Mouse (Mus musculus) right cerebral cortex, adult 2 months (tissue): ENCODE results near the gene Cartpt.
"Not testable (repeated sequence)": the region's sequence is repeated elsewhere in the genome, so short reads cannot be mapped to it uniquely, and the experiment has no call there.

Source experiments
- DNase-seq, 2 experiments: peaks; one replicate each; pipeline ENCODE4 v3.0.0; 2021 to 2022; ENCODE audit warnings: low spot score in 2 of 2

Gene Cartpt

DNA sequence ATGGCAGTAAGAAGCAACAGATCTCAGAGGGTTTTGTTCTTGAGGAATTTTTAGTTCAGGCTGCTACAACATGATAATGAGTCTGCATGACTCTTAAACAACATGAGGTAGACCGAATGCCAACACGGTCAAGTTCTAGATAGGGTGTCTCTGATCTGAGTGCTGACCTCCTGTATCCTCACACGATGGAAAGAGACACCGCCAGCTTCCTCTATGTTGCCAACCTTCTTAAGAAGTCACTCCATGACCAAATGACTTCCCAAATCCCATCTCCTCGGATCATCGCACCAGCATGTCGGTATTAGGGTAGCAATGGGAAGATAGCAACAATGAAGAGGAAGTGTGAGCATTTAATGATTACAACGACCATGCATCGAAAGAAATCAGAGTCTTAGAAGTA is 43.6 kb downstream of the Cartpt start:
- DNase-seq = no peak

DNA sequence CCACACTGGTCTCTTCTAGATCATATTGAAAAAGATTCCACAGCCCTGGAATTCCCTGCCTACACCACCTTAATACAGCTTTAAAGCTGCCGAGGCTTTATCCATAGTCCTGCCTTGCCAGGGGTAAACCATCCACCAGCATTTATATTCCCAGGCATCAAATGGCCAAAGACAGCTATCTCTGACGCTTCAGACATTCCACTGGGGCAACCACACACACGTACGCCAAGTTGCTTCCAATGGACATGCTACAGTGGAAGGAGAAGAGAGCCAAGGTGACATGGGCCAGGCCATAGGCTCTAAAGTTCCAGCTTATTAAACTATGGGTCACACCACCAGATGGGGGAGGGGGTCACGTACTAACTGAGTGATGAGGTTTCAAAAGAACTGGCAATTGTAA is 45.7 kb downstream of the Cartpt start:
- DNase-seq = no peak

DNA sequence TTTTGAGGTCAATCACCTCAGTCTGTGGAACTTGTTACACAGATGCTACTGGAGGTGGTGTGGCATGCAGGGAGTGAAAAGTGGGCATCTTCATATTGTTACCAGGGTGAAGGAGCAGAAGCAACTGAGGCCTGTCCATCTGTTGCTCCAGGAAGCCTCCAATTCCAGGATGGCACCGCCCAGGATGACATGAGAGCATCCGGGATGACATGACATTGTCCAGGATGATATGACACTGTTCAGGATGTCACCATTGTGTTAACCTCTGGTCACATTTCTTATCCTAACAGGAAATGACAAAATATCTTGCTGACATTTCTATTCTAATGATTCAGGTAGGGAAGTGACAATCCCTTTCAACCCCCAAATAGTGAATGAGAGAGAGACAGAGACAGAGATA is 47.8 kb downstream of the Cartpt start:
- DNase-seq = no peak

DNA sequence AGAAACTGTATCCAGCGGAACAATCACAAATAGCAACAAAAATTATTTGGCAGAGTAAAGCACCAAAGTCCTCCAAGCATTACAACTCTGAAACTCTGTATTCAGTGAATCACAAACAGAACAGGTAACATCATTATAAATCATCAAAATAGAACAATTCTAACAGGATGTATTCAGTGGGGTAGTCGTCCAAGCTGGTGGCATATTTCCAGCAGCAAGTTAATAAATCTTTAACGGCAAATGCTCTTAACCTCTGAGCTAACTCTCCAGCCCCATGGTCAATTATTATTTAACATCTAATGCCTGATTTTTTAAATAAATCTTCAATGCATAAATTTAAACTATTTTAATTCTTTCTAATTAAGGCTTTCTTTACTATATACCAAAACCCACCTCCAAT is 48.5 kb downstream of the Cartpt start:
- not testable (repeated sequence) for DNase-seq

DNA sequence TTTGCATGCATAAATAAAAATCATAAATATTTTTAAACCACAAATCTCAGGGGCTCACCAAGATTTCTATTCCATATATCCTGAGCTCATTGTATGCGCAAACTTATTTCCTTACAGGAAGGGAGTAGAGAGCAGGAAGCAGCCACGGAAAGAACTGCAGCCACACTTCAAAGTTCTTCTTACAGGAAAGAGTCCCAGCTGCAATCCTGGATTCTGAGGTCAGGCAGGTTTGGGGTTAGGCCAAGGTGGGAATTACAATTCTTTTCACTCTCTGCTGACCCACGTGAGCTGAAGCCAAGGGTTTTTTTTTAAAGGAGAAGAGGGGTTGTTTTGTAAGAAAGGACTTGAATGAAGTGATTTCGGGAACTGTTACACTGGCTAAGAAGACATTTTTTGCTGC is 49.9 kb downstream of the Cartpt start:
- no peak for DNase-seq

DNA sequence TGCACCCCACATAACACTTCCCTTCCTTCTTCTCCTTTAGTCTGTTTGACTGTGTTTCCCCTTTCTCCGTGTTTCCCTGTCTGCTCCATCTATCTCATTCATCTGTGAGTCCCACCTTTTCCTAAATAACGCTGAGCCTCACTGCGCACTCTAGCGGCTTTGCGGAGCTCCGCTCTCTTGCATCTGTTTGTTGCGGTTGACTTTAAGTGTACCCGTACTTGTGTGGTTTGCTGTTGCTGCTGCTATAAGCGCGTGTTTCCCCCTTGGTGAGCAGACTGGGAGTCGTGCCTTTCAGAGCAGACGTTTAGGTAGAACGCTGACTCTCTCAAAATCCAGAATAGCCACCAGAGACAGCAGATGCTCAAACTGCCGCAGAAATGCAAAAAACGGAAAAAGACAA is 51.3 kb downstream of the Cartpt start:
- DNase-seq = peak; percentile 62 to 66
